Mouse (Mus musculus) lung, embryonic 16.5 days (tissue): Measurements from ENCODE around the gene Atp6v0a1. TPM values are rescaled to one million over a fixed set of nuclear protein-coding genes. Genes with fewer than 3 reads are reported as not detected.

Experiments
- ATAC-seq: fragments of 200-750 bp; cut with Nextera tagmentation; 2 replicates; pipeline ENCODE4 v1.8.0; 2017; ENCODE audit warnings: low read depth, mild to moderate bottlenecking, moderate library complexity
- H3K27ac ChIP-seq: fragments of 300-500 bp; sonication (generic); 2 replicates; pipeline ENCODE4 v1.5.1; 2014; ENCODE audit warnings: mild to moderate bottlenecking, control low read depth, low read length
- H3K27me3 ChIP-seq: fragments of 300-500 bp; sonication (generic); 2 replicates; pipeline ENCODE4 v1.6.1; 2014; ENCODE audit warnings: low read depth, low read length, mixed read lengths; ENCODE audit not compliant: control insufficient read depth, insufficient read depth
- H3K36me3 ChIP-seq: fragments of 300-500 bp; sonication (generic); 2 replicates; pipeline ENCODE4 v1.6.1; 2014; ENCODE audit warnings: low read length; ENCODE audit not compliant: control insufficient read depth, insufficient read depth
- H3K4me1 ChIP-seq: fragments of 300-500 bp; sonication (generic); replicated peaks from 2 replicates; pipeline ENCODE4 v1.6.1; 2014; ENCODE audit warnings: low read length, mixed read lengths; ENCODE audit not compliant: control insufficient read depth, insufficient read depth
- H3K4me2 ChIP-seq: fragments of 300-500 bp; sonication (generic); 2 replicates; pipeline ENCODE4 v1.6.1; 2014; ENCODE audit warnings: low read depth, low read length, control low read depth
- H3K4me3 ChIP-seq: fragments of 300-500 bp; sonication (generic); 2 replicates; pipeline ENCODE4 v1.5.1; 2014; ENCODE audit warnings: mild to moderate bottlenecking, low read length, control low read depth
- H3K9ac ChIP-seq: fragments of 300-500 bp; sonication (generic); 2 replicates; pipeline ENCODE4 v1.6.1; 2014; ENCODE audit warnings: low read length, control low read depth
- H3K9me3 ChIP-seq: fragments of 300-500 bp; sonication (generic); 2 replicates; pipeline ENCODE4 v1.6.1; 2016; ENCODE audit warnings: low read length; ENCODE audit not compliant: control insufficient read depth
- WGBS: fragments of 180-500 bp; shearing (Covaris S2); extraction: QIAGEN DNeasy Blood & Tissue Kit; methylation state at CpG from one replicate; pipeline ENCODE4 v1.1.7; 2014; 5-methylcytosine and 5-hydroxymethylcytosine counted together
- polyA plus RNA-seq: library from polyadenylated mRNA; unstranded; fragments of >200 nt; fragmentation: Nextera tagmentation; extraction: Ambion mirVana; gene quantifications from 2 replicates; pipeline ENCODE4 v1.2.1, GENCODE M21; 2015

The Atp6v0a1 gene
- polyA plus RNA-seq, 1 experiment from 2014 or later, result 36.7 TPM

GRCm38 (mm10) chr11:100988674-100989073, 20.6 kb upstream of the Atp6v0a1 start:
- WGBS, result 82% methylated on average over 3 of the region's 3 CpGs
- no peak overlapping the region for H3K9ac ChIP-seq
- no peak overlapping the region for H3K4me2 ChIP-seq
- H3K36me3 ChIP-seq, result no peaks in the 10 kb centered on the region
- no peaks in the 10 kb centered on the region for H3K27me3 ChIP-seq
- ATAC-seq, result no peak
- no peaks in the 10 kb centered on the region for H3K4me1 ChIP-seq
- H3K9me3 ChIP-seq, result no peaks in the 10 kb centered on the region
- no peak overlapping the region for H3K4me3 ChIP-seq
- H3K27ac ChIP-seq, result no peak overlapping the region

DNA sequence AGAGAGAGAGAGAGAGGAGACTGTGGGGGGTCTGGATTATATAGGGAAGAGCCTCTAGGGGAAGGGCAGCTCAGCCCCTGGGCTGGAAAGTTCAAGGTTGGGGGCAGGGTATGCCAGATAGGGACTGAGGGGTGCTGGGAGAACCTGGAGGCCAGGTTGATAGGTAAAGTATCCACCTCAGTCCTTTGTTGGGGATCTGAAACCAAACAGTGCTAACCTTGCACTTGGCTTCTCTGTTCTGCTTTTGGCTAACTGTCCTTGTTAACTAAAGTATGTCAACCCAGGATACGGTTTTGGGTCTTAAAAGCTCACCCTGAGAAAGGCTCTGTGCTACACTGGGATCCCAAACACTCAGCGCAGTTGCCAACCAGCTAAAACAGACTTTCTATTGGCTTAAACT, 19.6 kb upstream of the Atp6v0a1 start:
- no peak overlapping the region for H3K4me3 ChIP-seq
- no peak overlapping the region for H3K9ac ChIP-seq
- no peaks in the 10 kb centered on the region for H3K9me3 ChIP-seq
- no peak for ATAC-seq
- 63% methylated on average over 2 of the region's 2 CpGs for WGBS
- no peaks in the 10 kb centered on the region for H3K36me3 ChIP-seq
- H3K27ac ChIP-seq, result no peak overlapping the region
- H3K27me3 ChIP-seq, result no peaks in the 10 kb centered on the region
- H3K4me2 ChIP-seq, result no peak overlapping the region
- H3K4me1 ChIP-seq, result no peaks in the 10 kb centered on the region

DNA sequence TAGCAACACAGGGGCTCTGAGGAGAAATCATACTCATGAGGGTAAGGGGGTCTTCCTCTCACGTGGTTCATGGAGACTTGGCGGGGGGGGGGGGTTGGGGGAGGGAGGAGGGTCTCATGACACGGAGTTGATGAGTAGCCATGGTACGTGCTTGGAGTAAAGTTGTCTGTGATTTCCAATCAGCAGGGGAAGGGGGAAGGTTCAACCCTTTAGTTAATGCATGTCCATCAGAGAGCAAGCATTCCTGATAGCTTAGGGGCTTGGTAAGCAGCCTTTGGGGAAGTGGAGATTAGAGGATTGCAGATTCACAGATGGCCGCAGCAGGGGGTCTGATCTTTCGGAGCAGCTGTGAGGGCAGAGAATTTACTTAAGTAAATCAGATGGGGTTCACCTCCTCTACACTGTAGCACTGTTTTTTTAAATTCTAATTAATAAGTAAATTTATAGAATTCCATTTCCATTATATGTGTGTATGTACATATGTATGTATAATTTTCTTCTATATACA, 18.2 kb upstream of the Atp6v0a1 start:
- Histone ChIP-seq H3K4me3 (no peak overlapping the region), H3K27me3 (no peaks in the 10 kb centered on the region; the same call in 1 of the 2 replicates), H3K9me3 (no peaks in the 10 kb centered on the region), H3K4me2 (no peak overlapping the region), H3K4me1 (no peaks in the 10 kb centered on the region), H3K27ac (no peak overlapping the region), H3K36me3 (no peaks in the 10 kb centered on the region), H3K9ac (no peak overlapping the region)
- WGBS, result 24% methylated on average over 6 of the region's 6 CpGs
- no peak for ATAC-seq

GRCm38 (mm10) chr11:100993437-100993836, 15.8 kb upstream of the Atp6v0a1 start:
- no peaks in the 10 kb centered on the region for H3K4me1 ChIP-seq

DNA sequence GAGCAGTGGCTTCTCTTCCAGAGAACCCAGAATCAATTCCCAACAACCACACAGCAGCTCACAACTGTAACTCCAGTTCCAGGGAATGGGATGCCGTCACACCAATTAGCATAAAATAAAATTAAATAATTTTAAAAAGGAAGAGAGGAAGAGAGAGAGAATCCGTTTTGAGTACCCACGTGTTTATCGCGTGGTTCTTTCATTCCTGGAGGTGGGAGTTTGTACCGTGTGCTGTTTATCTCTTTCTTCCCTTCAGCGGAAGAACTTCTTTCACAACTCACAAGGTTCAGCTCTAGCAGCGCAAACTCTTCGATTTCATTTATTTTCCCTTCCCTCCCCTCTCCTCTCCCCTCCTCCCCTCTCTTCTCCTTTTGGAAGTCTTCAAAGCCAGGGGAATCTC, 15.0 kb upstream of the Atp6v0a1 start:
- H3K9me3 ChIP-seq, result no peaks in the 10 kb centered on the region
- H3K36me3 ChIP-seq, result no peaks in the 10 kb centered on the region
- no peak overlapping the region for H3K27ac ChIP-seq
- 42% methylated on average over 9 of the region's 9 CpGs for WGBS
- no peak overlapping the region for H3K9ac ChIP-seq
- H3K4me1 ChIP-seq, result no peaks in the 10 kb centered on the region
- H3K4me2 ChIP-seq, result no peak overlapping the region
- ATAC-seq, result no peak
- H3K4me3 ChIP-seq, result no peak overlapping the region
- H3K27me3 ChIP-seq, result no peaks in the 10 kb centered on the region; the same call in 1 of the 2 replicates

More at GRCm38 (mm10) chr11:100993437-100993836, 15.8 kb upstream of the Atp6v0a1 start:
- Histone ChIP-seq H3K4me2 (no peak overlapping the region), H3K27me3 (no peaks in the 10 kb centered on the region; the same call in 1 of the 2 replicates), H3K27ac (no peak overlapping the region), H3K36me3 (no peaks in the 10 kb centered on the region), H3K4me3 (no peak overlapping the region), H3K9me3 (no peaks in the 10 kb centered on the region), H3K9ac (no peak overlapping the region)
- 57% methylated on average over 2 of the region's 2 CpGs for WGBS
- ATAC-seq, result no peak

DNA sequence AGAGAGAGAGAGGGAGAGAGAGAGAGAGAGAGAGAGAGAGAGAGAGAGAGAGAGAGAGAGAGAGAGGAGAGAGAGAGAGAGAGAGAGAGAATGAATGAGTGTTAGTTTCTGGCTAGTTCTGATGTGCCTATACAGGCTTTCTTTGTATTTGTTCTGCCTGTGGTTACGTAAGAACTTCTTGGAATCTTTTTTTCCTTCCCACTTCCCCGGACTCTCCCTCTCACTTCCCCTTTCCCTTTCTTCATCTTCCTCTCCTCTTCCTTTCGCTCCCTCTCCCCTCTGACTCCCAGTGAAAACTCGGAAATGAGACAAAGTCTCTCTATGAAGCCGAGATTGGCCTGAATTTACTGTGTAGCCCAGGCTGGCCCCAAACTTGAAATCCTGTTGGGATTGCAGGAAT, 14.6 kb upstream of the Atp6v0a1 start:
- Histone ChIP-seq H3K4me2 (no peak overlapping the region), H3K4me3 (no peak overlapping the region), H3K27ac (no peak overlapping the region), H3K9me3 (no peaks in the 10 kb centered on the region), H3K9ac (no peak overlapping the region), H3K4me1 (no peaks in the 10 kb centered on the region), H3K27me3 (no peaks in the 10 kb centered on the region; the same call in 1 of the 2 replicates), H3K36me3 (no peaks in the 10 kb centered on the region)
- ATAC-seq, result no peak
- 51% methylated on average over 5 of the region's 5 CpGs for WGBS

DNA sequence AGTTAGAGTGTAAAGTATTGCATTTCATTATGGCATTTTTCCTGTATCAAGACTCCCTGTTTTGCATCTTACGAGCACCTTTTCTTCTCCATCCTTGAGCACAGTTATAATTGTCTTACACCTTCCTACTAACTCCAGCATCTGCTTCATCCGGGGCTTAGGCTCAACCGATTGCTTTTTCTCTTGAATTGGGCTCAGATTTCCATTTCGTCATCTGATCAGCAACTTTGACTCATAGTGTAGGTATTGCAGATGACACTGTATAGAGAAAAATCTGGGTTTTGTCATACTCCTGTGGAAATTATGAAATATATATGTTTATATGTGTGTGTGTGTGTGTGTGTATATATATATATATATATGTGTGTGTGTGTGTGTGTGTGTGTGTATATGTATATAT, 12.8 kb upstream of the Atp6v0a1 start:
- ATAC-seq, result no peak
- no peak overlapping the region for H3K9ac ChIP-seq
- no peaks in the 10 kb centered on the region for H3K9me3 ChIP-seq
- no peaks in the 10 kb centered on the region; the same call in 1 of the 2 replicates for H3K27me3 ChIP-seq
- no peak overlapping the region for H3K4me3 ChIP-seq
- no peaks in the 10 kb centered on the region for H3K36me3 ChIP-seq
- 78% methylated on average over 4 of the region's 4 CpGs for WGBS
- H3K4me1 ChIP-seq, result no peaks in the 10 kb centered on the region
- no peak overlapping the region for H3K27ac ChIP-seq
- H3K4me2 ChIP-seq, result no peak overlapping the region

DNA sequence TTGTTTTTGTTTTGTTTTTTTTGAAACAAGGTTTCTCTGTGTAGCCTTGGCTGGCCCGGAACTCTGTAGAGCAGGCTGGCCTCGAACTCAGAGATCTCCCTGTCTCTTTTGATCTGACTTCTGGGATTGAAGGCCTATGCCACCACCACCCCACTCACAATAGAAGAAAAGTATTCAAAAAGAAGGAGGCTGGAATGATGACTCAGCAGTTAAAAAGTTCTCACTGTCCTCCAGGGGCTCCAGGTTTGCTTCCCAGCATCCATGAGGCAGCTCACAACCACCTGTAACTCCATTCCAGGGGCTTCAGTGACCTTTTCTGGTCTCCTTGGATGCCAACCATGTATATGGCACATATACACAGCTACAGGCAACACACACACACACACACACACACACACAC, 10.4 kb upstream of the Atp6v0a1 start:
- H3K27ac ChIP-seq, result no peak overlapping the region
- H3K9ac ChIP-seq, result no peak overlapping the region
- no peak overlapping the region for H3K4me3 ChIP-seq
- ATAC-seq, result no peak
- H3K9me3 ChIP-seq, result no peaks in the 10 kb centered on the region
- no peaks in the 10 kb centered on the region for H3K36me3 ChIP-seq
- no peaks in the 10 kb centered on the region; the same call in 1 of the 2 replicates for H3K4me1 ChIP-seq
- 77% methylated on average over 2 of the region's 2 CpGs for WGBS
- no peak overlapping the region for H3K4me2 ChIP-seq
- H3K27me3 ChIP-seq, result no peaks in the 10 kb centered on the region; the same call in 1 of the 2 replicates

- Histone ChIP-seq H3K27ac (no peak overlapping the region), H3K9me3 (no peaks in the 10 kb centered on the region), H3K9ac (no peak overlapping the region), H3K4me1 (no peaks in the 10 kb centered on the region; the same call in 1 of the 2 replicates), H3K27me3 (no peaks in the 10 kb centered on the region; the same call in 1 of the 2 replicates), H3K4me2 (no peak overlapping the region), H3K4me3 (no peak overlapping the region), H3K36me3 (no peaks in the 10 kb centered on the region)
- ATAC-seq, result no peak
- WGBS, result 45% methylated on average over 3 of the region's 3 CpGs
These were observed 10.0 kb upstream of the Atp6v0a1 start for GRCm38 (mm10) chr11:100999254-100999653.
